Mouse (Mus musculus): ENCODE measurements around the gene Adamtsl3. TPM values are rescaled to one million over a fixed set of nuclear protein-coding genes. Genes with fewer than 3 reads are reported as not detected.
A peak's percentile ranks its signal among the peaks of the same experiment; 100 is the strongest.

The Adamtsl3 gene
- total and polyA plus RNA-seq, 2 experiments from 2014 or later = 1.5 to 9.7 TPM

- Histone ChIP-seq H3K4me3 (ENCODE audit: low read length) (no peak overlapping the region), H3K27me3 (ENCODE audit: insufficient read depth, low read length) (no peaks in the 10 kb centered on the region), H3K27ac (no peak overlapping the region), H3K4me2 (ENCODE audit: low read depth, low read length) (no peak overlapping the region), H3K9me3 (ENCODE audit: low read length) (no peaks in the 10 kb centered on the region), H3K9ac (replicated peaks; ENCODE audit: low read length) (no peak overlapping the region), H3K36me3 (ENCODE audit: insufficient read depth, low read length) (no peaks in the 10 kb centered on the region), H3K4me1 (ENCODE audit: insufficient read depth, low read length) (no peaks in the 10 kb centered on the region)
- ATAC-seq = no peak
- DNase-seq (ENCODE audit: low spot score) = no peak
- WGBS = 66% methylated on average over 3 of the region's 3 CpGs
- TF ChIP-seq CTCF (IDR thresholded peaks at IDR 0.05; ENCODE audit: low read depth) = no peak
Measured at GRCm38 (mm10) chr7:82383536-82383848, 48.0 kb downstream of the Adamtsl3 start.

GRCm38 (mm10) chr7:82387121-82387520, 51.6 kb downstream of the Adamtsl3 start:
- ATAC-seq (no peak), DNase-seq (ENCODE audit: low spot score) (no peak)
- WGBS = 98% methylated on average over 3 of the region's 3 CpGs
- H3K36me3 ChIP-seq (ENCODE audit: insufficient read depth, low read length) = no peaks in the 10 kb centered on the region
- no peaks in the 10 kb centered on the region for H3K27me3 ChIP-seq (ENCODE audit: insufficient read depth, low read length)
- no peak overlapping the region for H3K4me2 ChIP-seq (ENCODE audit: low read depth, low read length)
- H3K27ac ChIP-seq = no peak overlapping the region
- TF ChIP-seq CTCF (IDR thresholded peaks at IDR 0.05; ENCODE audit: low read depth) = no peak
- no peak overlapping the region for H3K9ac ChIP-seq (replicated peaks; ENCODE audit: low read length)
- no peaks in the 10 kb centered on the region for H3K9me3 ChIP-seq (ENCODE audit: low read length)
- H3K4me1 ChIP-seq (ENCODE audit: insufficient read depth, low read length) = no peaks in the 10 kb centered on the region
- H3K4me3 ChIP-seq (ENCODE audit: low read length) = no peak overlapping the region

GRCm38 (mm10) chr7:82394435-82395186, 59.1 kb downstream of the Adamtsl3 start:
- Histone ChIP-seq H3K4me2 (ENCODE audit: low read depth, low read length) (no peak overlapping the region), H3K4me1 (ENCODE audit: insufficient read depth, low read length) (no peaks in the 10 kb centered on the region), H3K9me3 (ENCODE audit: low read length) (no peaks in the 10 kb centered on the region), H3K9ac (replicated peaks; ENCODE audit: low read length) (no peak overlapping the region), H3K36me3 (ENCODE audit: insufficient read depth, low read length) (no peaks in the 10 kb centered on the region), H3K27ac (no peak overlapping the region), H3K27me3 (ENCODE audit: insufficient read depth, low read length) (no peaks in the 10 kb centered on the region), H3K4me3 (ENCODE audit: low read length) (no peak overlapping the region)
- no peak for TF ChIP-seq CTCF (IDR thresholded peaks at IDR 0.05; ENCODE audit: low read depth)
- ATAC-seq = peak; percentile 43; the same call in 1 of the 2 replicates
- WGBS = 47% methylated on average over 6 of the region's 6 CpGs
- DNase-seq (ENCODE audit: low spot score) = no peak

- WGBS = 47% methylated on average over 12 of the region's 12 CpGs
- Histone ChIP-seq H3K36me3 (ENCODE audit: insufficient read depth, low read length) (no peaks in the 10 kb centered on the region), H3K4me1 (ENCODE audit: insufficient read depth, low read length) (no peaks in the 10 kb centered on the region), H3K4me2 (ENCODE audit: low read depth, low read length) (no peak overlapping the region), H3K4me3 (ENCODE audit: low read length) (no peak overlapping the region), H3K27me3 (ENCODE audit: insufficient read depth, low read length) (no peaks in the 10 kb centered on the region), H3K9ac (replicated peaks; ENCODE audit: low read length) (no peak overlapping the region), H3K9me3 (ENCODE audit: low read length) (no peaks in the 10 kb centered on the region), H3K27ac (no peak overlapping the region)
- ATAC-seq (0 out of 2 replicates have a peak, but pooled peaks have one; percentile 18), DNase-seq (ENCODE audit: low spot score) (no peak)
- TF ChIP-seq CTCF (IDR thresholded peaks at IDR 0.05; ENCODE audit: low read depth) = no peak
Measured at GRCm38 (mm10) chr7:82395239-82395638, 59.7 kb downstream of the Adamtsl3 start.

- Histone ChIP-seq H3K9ac (replicated peaks; ENCODE audit: low read length) (no peak overlapping the region), H3K36me3 (ENCODE audit: insufficient read depth, low read length) (no peaks in the 10 kb centered on the region), H3K9me3 (ENCODE audit: low read length) (no peaks in the 10 kb centered on the region), H3K4me3 (ENCODE audit: low read length) (no peak overlapping the region), H3K4me1 (ENCODE audit: insufficient read depth, low read length) (no peaks in the 10 kb centered on the region), H3K27ac (no peak overlapping the region), H3K4me2 (ENCODE audit: low read depth, low read length) (no peak overlapping the region), H3K27me3 (ENCODE audit: insufficient read depth, low read length) (no peaks in the 10 kb centered on the region)
- WGBS = 37% methylated on average over 6 of the region's 6 CpGs
- no peak for TF ChIP-seq CTCF (IDR thresholded peaks at IDR 0.05; ENCODE audit: low read depth)
- DNase-seq (ENCODE audit: low spot score) (no peak), ATAC-seq (no peak)
Measured at GRCm38 (mm10) chr7:82395751-82396512, 60.4 kb downstream of the Adamtsl3 start.

- peak; percentile 38 for DNase-seq (ENCODE audit: low spot score)
- Histone ChIP-seq H3K9me3 (ENCODE audit: low read length) (no peaks in the 10 kb centered on the region), H3K4me2 (ENCODE audit: low read depth, low read length) (no peak overlapping the region), H3K36me3 (ENCODE audit: insufficient read depth, low read length) (no peaks in the 10 kb centered on the region), H3K27me3 (ENCODE audit: insufficient read depth, low read length) (no peaks in the 10 kb centered on the region), H3K4me3 (ENCODE audit: low read length) (no peak overlapping the region), H3K9ac (replicated peaks; ENCODE audit: low read length) (no peak overlapping the region), H3K4me1 (ENCODE audit: insufficient read depth, low read length) (no peaks in the 10 kb centered on the region), H3K27ac (no peak overlapping the region; the same call in 1 of the 2 replicates)
- no peak for TF ChIP-seq CTCF (IDR thresholded peaks at IDR 0.05; ENCODE audit: low read depth)
- WGBS = 20% methylated on average over 3 of the region's 5 CpGs
- 0 out of 2 replicates have a peak, but pooled peaks have one; percentile 53 for ATAC-seq
Measured at GRCm38 (mm10) chr7:82396869-82397268, 61.4 kb downstream of the Adamtsl3 start.

- Histone ChIP-seq H3K4me1 (ENCODE audit: insufficient read depth, low read length) (no peaks in the 10 kb centered on the region), H3K4me2 (ENCODE audit: low read depth, low read length) (no peak overlapping the region), H3K27me3 (ENCODE audit: insufficient read depth, low read length) (no peaks in the 10 kb centered on the region), H3K4me3 (ENCODE audit: low read length) (no peak overlapping the region), H3K27ac (no peak overlapping the region), H3K36me3 (ENCODE audit: insufficient read depth, low read length) (no peaks in the 10 kb centered on the region), H3K9me3 (ENCODE audit: low read length) (no peaks in the 10 kb centered on the region), H3K9ac (replicated peaks; ENCODE audit: low read length) (no peak overlapping the region)
- no peak for DNase-seq (ENCODE audit: low spot score)
- ATAC-seq = no peak
- TF ChIP-seq CTCF (IDR thresholded peaks at IDR 0.05; ENCODE audit: low read depth) = no peak
- WGBS = 76% methylated on average over 8 of the region's 8 CpGs
Measured at GRCm38 (mm10) chr7:82397632-82398031, 62.1 kb downstream of the Adamtsl3 start.

Data from hindbrain, postnatal 0 days (tissue).